Mouse (Mus musculus) limb, embryonic 15.5 days (tissue): ENCODE measurements around the gene Qrich2. TPM values are rescaled to one million over a fixed set of nuclear protein-coding genes. Genes with fewer than 3 reads are reported as not detected.

ENCODE experiments used
- ATAC-seq: fragments of 200-750 bp; cut with Nextera tagmentation; 2 replicates; pipeline ENCODE4 v1.8.0; 2017; ENCODE audit warnings: low read depth, moderate TSS enrichment; ENCODE audit not compliant: insufficient number of reproducible peaks, low FRiP score, low TSS enrichment
- H3K27ac ChIP-seq: fragments of 300-500 bp; sonication (generic); 2 replicates; pipeline ENCODE4 v1.5.1; 2015; ENCODE audit warnings: moderate library complexity, mild to moderate bottlenecking, inconsistent platforms
- H3K27me3 ChIP-seq: fragments of 300-500 bp; sonication (generic); 2 replicates; pipeline ENCODE4 v1.6.1; 2015; ENCODE audit warnings: inconsistent platforms
- H3K36me3 ChIP-seq: fragments of 300-500 bp; sonication (generic); 2 replicates; pipeline ENCODE4 v1.6.1; 2015; ENCODE audit warnings: inconsistent platforms
- H3K4me1 ChIP-seq: fragments of 300-500 bp; sonication (generic); 2 replicates; pipeline ENCODE4 v1.6.1; 2015; ENCODE audit warnings: inconsistent platforms
- H3K4me2 ChIP-seq: fragments of 300-500 bp; sonication (generic); 2 replicates; pipeline ENCODE4 v1.6.1; 2015; ENCODE audit warnings: mild to moderate bottlenecking, inconsistent platforms
- H3K4me3 ChIP-seq: fragments of 300-500 bp; sonication (generic); 2 replicates; pipeline ENCODE4 v1.5.1; 2015; ENCODE audit warnings: mild to moderate bottlenecking, inconsistent platforms
- H3K9ac ChIP-seq: fragments of 300-500 bp; sonication (generic); 2 replicates; pipeline ENCODE4 v1.6.1; 2015; ENCODE audit warnings: inconsistent platforms
- H3K9me3 ChIP-seq: fragments of 300-500 bp; sonication (generic); 2 replicates; pipeline ENCODE4 v1.6.1; 2016; ENCODE audit warnings: inconsistent platforms
- WGBS: fragments of 180-500 bp; shearing (Covaris S2); methylation state at CpG from one replicate; pipeline ENCODE4 v1.1.7; 2015; 5-methylcytosine and 5-hydroxymethylcytosine counted together
- polyA plus RNA-seq: library from polyadenylated mRNA; unstranded; fragments of >200 nt; fragmentation: Nextera tagmentation; extraction: Ambion mirVana; gene quantifications from 2 replicates; pipeline ENCODE4 v1.2.1, GENCODE M21; 2015

Gene Qrich2
- polyA plus RNA-seq, 1 experiment from 2014 or later = 0.15 TPM

DNA sequence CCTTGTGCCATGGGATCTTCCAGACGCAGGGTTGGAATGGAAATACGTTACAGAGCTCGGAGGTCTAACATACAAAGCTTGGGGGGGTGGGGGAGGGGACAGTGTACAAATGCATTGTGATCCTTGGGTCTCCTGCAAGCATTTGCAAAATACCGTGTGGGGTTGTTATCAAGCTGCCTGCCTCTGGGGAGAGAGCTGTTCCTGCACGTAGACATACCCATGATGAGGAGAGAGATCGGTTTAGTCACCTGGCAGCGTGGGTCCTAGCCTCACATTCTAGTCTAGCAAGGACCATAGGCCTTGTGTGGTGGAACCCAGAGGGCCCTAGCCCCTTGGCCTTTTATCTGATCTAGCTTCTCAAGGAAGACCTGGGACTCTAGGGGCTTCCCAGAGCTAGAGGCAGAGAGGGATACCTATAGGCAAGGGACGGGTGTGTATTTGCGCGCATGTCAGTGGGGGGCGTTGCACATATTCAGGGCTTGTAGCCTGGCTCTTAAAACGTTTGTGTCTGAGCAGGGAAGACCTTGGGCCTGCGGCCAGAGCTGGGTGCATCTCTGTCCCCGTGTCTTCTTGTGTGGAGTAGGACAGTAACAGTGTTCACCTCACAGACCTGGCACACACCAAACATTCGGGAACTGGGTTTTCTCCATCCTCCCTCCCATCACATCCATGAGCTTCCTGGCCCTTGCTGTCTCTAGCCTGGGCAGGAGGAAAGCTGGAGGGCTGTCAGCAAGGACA is 23.7 kb downstream of the Qrich2 start:
- WGBS = 75% methylated on average over 15 of the region's 15 CpGs

DNA sequence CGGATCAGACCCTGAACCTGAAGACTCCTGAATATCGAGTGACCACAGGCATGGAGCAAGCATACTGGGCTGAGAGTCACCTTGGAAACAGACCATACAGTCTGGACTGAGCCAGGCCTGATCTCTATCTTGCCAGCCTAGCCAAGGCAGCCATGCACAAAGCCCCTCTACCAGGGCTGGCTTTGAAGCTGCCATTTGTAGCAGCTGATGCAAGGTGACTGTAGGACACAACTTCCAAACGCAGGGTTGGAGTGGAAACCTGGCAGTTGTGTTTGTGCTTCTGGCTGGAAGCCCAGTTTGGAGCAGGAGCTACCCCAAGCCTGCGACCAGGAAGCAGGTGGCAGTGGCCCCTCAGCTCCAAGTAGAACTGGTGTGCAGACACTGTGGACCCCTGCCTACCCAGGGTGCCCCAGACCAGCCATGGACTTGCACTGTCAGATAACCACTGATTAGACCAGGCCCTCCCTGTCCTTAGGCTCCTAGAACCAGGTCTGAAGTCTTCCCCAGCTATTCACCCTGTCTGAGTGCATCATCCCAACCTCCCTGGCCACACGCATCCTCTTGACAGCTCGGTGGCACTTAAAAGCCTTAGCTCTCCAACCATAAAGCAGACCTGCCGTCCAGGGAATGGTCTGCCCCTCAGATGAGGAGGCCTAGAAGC is 25.5 kb downstream of the Qrich2 start:
- Histone ChIP-seq H3K36me3 (peaks cover 34% of the 10 kb centered on the region), H3K4me2 (no peak overlapping the region), H3K27me3 (no peaks in the 10 kb centered on the region), H3K9ac (no peak overlapping the region), H3K9me3 (no peaks in the 10 kb centered on the region), H3K4me1 (peaks cover 34% of the 10 kb centered on the region), H3K27ac (peak overlapping the region; percentile 28), H3K4me3 (no peak overlapping the region)
- 59% methylated on average over 7 of the region's 7 CpGs for WGBS
- no peak for ATAC-seq

More for the DNA sequence above, 23.7 kb downstream of the Qrich2 start:
- H3K9ac ChIP-seq = no peak overlapping the region
- no peak overlapping the region for H3K4me3 ChIP-seq
- no peak overlapping the region for H3K4me2 ChIP-seq
- no peak for ATAC-seq
- H3K9me3 ChIP-seq = no peaks in the 10 kb centered on the region
- no peak overlapping the region for H3K27ac ChIP-seq
- H3K36me3 ChIP-seq = peaks cover 17% of the 10 kb centered on the region
- H3K27me3 ChIP-seq = peaks cover 12% of the 10 kb centered on the region
- peaks cover 24% of the 10 kb centered on the region for H3K4me1 ChIP-seq

DNA sequence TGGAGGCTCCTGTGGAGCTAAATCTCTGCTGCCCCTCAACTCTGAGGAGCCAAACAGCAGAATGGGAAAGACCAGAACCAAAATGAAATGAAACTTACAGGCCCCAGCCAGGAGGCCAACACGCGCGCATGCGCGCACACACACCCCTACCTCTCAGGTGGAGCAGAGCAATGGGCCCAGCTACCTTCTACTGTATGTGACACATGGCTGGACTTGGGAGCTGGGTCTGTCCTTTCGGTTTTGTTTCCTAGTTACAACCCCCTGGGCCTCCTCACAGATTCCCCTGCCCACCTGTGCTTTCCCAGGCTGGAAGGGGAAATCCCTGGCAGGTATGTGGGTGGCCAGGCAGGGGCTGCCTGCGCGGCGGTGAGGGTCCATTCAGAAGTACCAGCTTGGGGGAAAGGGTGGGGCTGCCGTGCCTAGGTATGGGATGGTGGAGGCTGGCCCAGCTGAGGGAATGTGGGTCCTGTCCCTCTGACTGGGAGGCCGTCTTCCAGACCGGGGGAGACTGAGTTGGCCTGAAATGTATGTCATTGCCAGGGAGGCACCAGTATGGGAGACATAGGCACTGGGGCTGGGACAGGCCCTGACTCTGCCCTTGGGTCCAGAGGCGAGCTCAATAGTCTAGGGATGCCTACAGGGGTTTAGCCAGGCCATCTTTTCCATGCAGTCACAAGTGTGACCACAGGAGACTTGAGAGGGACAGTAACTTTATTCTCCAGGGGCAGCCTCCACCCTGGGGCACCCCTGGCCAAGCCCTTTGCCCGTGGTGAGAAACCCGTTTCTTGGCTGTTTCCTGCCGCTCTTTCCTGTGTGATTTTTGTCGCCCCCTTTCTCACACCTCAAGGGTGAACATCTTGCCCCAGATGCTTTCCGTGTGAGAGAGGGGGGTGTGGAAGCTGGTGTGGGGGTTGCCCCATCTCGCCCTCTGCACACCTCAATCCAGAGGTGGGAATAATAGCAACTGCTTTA is 26.5 kb downstream of the Qrich2 start:
- Histone ChIP-seq H3K4me3 (no peak overlapping the region), H3K4me2 (no peak overlapping the region), H3K9ac (0 out of 2 replicates have a peak overlapping the region, but pooled peaks have one; percentile 23), H3K27ac (peak overlapping the region; percentile 47; the same call in 1 of the 2 replicates), H3K4me1 (peaks cover 41% of the 10 kb centered on the region), H3K27me3 (no peaks in the 10 kb centered on the region), H3K36me3 (peaks cover 34% of the 10 kb centered on the region), H3K9me3 (no peaks in the 10 kb centered on the region)
- ATAC-seq = no peak
- WGBS = 74% methylated on average over 19 of the region's 19 CpGs

DNA sequence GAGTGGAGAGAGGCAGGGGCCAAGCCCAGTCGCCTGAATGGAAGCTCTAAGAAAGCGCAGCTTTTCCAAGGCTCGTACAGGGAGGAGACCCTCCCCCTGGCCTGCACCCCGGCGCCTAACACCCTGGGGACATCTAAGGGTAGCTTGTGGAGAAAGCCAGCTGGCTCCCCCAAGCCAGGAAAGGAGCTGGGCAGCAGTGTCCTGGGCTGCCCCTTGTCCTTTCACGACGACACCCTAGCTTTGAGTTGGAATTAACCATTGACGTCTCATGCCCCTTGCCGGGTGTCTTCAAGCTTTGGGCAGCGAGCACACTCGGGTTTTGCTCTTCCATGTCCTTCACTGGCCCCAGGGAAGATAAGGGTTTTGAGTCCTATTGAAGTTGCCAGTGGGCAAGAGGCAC is 28.5 kb downstream of the Qrich2 start:
- H3K9me3 ChIP-seq = no peaks in the 10 kb centered on the region
- H3K36me3 ChIP-seq = peaks cover 34% of the 10 kb centered on the region
- 81% methylated on average over 11 of the region's 11 CpGs for WGBS
- ATAC-seq = no peak
- H3K4me2 ChIP-seq = no peak overlapping the region
- no peaks in the 10 kb centered on the region for H3K27me3 ChIP-seq
- 0 out of 2 replicates have a peak overlapping the region, but pooled peaks have one; percentile 24 for H3K27ac ChIP-seq
- no peak overlapping the region for H3K9ac ChIP-seq
- H3K4me1 ChIP-seq = peaks cover 44% of the 10 kb centered on the region
- no peak overlapping the region for H3K4me3 ChIP-seq

DNA sequence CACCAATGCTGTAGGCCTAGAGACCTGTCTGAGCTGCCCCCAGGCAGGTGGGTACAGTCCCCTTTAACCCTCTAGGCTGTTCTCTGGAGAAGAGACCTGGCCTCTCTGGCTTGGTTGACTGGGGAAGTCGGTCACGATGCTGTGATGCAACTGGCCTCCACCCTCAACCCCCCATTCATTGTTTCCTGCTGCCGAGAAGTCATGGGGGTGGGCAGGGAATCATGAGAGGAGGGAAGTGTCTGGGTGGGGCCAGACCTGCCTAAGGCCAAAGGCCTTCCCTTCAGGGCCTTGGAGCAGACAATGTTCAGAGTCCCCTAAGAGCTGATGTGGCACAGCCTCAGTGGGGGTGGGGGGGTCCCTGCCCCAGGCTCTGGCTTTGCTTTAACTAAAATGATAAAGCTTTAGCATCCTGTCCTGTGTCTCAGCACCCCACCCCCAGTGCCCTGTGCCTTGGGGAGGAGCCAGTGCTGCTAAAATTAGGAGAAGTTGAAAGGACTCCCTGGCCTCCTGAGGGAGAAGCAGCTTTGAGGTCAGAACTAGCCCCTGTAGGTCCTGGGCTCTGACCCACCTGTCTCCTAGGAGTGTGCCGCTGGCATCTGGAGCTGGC is 29.2 kb downstream of the Qrich2 start:
- Histone ChIP-seq H3K9ac (no peak overlapping the region), H3K27ac (peak overlapping the region; percentile 27; the same call in 1 of the 2 replicates), H3K36me3 (peaks cover 34% of the 10 kb centered on the region), H3K4me1 (peaks cover 44% of the 10 kb centered on the region), H3K9me3 (no peaks in the 10 kb centered on the region), H3K4me3 (no peak overlapping the region), H3K4me2 (no peak overlapping the region), H3K27me3 (no peaks in the 10 kb centered on the region)
- 55% methylated on average over 4 of the region's 4 CpGs for WGBS
- ATAC-seq = no peak

DNA sequence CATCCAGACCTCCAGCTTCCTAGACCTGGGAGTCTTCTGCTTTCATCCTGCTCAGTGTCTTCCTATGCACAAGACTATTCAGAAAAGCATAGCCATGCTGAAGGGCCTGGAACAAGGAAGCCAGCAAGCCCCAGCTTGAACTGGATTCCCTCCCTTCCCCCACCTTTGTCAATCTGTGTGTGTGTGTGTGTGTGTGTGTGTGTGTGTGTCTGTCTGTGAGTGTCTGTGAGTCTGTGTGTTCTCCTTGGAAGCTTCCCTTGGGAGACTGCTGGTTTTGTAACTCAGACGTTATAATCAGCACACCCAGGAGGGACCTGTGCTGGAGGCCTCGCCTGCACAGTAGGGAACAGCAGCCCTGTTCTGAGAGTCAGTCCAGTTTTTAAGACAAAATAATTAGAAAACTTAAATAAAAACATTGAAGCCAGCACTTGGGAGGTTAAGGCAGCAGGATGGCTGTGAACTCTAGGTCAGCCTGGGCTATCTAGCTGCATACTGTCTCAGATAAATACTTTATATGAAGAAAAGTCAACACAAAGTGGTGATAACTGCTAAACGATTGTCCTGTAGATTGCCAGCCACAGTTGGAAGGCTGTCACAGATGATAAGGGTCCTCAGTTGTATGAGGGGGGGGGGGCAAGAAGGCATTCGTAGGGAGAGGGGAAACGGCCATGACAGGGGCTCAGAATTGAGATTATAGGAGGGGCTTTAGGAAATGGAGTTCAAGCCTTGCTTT is 29.9 kb downstream of the Qrich2 start:
- H3K4me1 ChIP-seq = peaks cover 46% of the 10 kb centered on the region
- 63% methylated on average over 5 of the region's 5 CpGs for WGBS
- H3K4me2 ChIP-seq = peak overlapping the region; percentile 60; the same call in 1 of the 2 replicates
- H3K9ac ChIP-seq = no peak overlapping the region
- H3K27me3 ChIP-seq = no peaks in the 10 kb centered on the region
- H3K36me3 ChIP-seq = peaks cover 34% of the 10 kb centered on the region
- no peaks in the 10 kb centered on the region for H3K9me3 ChIP-seq
- peak overlapping the region; percentile 13 for H3K4me3 ChIP-seq
- ATAC-seq = no peak
- peak overlapping the region; percentile 27; the same call in 1 of the 2 replicates for H3K27ac ChIP-seq

DNA sequence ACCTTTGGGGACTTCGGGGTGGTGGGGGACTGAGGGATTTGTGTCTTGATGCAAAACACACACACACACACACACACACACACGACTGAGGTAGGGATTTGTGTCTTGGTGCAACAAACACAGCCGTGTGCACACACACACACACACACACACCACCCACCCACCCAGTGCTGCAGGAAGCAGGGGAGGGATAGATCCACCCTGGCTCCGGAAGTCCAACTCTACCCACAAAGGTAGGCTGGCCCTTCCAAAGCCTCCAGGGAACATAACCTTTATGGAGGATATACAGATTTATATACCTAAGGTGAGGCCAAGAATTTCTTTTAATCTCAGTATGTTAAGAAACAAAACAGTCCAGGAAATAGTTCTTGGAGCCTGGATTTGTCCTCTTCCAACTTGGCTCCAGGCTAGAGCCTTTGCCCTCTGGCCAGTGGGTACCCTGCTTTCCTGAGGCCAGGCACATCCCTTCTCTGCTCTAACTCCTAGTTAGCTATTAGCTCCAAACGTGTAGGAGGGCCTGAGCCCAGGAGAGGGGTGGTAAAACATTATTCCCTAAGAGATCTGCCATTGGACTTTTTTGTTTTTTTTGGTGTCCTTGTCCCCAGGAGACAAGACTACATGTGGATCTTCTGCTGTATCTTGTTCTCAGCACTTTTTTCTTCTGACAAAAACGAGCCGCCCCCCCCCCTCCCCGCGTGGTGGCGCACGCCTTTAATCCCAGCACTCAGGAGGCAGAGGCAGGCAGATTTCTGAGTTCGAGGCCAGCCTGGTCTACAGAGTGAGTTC is 30.9 kb downstream of the Qrich2 start:
- Histone ChIP-seq H3K4me1 (peaks cover 41% of the 10 kb centered on the region), H3K9ac (peak overlapping the region; percentile 71), H3K4me3 (peak overlapping the region; percentile 77)

DNA sequence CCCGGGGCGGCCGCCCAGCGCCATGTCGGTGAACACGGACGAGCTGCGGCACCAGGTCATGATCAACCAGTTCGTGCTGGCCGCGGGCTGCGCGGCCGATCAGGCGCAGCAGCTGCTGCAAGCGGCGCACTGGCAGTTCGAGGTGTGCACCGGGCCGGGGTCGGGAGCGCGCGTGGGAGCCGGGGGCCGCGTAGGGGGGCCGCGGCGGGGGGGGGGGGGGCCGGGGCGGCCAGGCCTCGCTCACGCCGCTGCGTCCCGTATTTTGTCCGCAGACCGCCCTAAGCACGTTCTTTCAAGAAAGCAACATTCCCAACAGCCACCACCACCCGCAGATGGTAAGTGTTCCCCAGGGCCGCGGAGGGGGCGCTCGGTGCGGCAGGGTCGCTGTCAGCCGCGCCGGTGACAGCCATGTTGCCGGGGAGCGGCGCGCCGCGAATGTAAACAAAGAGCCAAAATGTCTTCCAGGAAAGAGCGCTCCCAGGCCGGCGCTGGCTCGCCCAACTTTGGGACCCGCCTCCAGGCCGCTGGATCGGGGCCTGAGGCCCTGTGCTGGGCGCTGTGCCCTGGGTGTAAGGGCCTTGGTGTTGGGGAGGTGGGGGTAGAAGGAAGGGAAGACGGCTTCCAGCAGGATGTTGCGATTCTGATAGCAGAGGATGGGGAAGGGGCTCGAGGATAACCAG is 31.6 kb downstream of the Qrich2 start:
- peak overlapping the region; percentile 77 for H3K4me3 ChIP-seq
- H3K36me3 ChIP-seq = peaks cover 28% of the 10 kb centered on the region
- H3K4me1 ChIP-seq = peaks cover 36% of the 10 kb centered on the region
- H3K4me2 ChIP-seq = peak overlapping the region; percentile 60
- ATAC-seq = peak; percentile 21; the same call in 1 of the 2 replicates
- H3K27ac ChIP-seq = peak overlapping the region; percentile 93
- WGBS = under 1% methylated on average over 35 of the region's 67 CpGs
- H3K27me3 ChIP-seq = no peaks in the 10 kb centered on the region
- peak overlapping the region; percentile 71 for H3K9ac ChIP-seq
- no peaks in the 10 kb centered on the region for H3K9me3 ChIP-seq

More for the DNA sequence above, 30.9 kb downstream of the Qrich2 start:
- ATAC-seq = no peak
- 44% methylated on average over 12 of the region's 12 CpGs for WGBS
- Histone ChIP-seq H3K27me3 (no peaks in the 10 kb centered on the region), H3K9me3 (no peaks in the 10 kb centered on the region), H3K27ac (peak overlapping the region; percentile 93), H3K36me3 (peaks cover 34% of the 10 kb centered on the region), H3K4me2 (peak overlapping the region; percentile 60)

DNA sequence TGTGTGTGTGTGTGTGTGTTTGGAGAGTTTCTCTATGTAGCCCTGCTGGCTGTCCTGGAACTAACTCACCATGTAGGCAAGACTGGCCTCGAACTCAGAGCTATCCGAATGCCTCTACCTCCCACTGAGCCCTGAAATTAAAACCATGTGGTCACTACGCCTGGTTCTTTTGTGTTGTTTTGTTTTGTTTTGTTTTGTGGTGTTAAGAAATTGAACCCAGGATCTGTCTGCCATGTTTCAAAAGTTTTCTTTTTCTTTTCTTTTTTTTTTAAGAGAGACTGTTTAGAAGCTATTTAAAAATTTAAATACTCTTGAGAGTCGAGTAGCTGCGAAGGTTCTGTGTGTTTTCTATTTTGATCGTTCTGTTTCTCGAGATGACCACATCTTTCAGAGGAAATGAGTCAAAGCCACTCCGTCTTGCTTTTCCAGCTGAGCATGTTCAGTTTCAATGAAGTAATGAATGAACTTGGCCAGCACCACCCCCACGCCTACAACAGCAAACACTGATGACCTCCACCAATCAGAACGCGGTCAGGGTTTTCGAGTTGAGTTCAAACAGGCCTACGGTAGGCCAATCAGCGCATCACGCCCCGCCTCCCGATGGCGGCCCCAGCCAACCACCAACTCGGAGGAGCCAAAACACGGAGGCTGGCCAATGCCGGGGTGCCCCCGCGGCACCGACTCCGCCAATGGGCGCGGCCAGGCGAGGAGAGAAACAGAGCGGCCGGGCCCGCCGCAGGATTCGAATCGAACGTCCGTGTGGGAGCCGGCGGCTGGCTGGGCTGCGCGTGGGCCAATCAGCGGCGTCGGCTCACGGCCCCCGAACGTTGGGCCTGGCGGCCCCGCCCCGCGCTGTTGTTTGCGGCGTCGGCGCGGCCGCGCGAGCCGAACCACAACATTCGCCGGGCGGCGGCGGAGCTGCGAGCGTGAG is 32.4 kb downstream of the Qrich2 start, which contains the start of gene Ubald2:
Gene Ubald2, plus strand, starts transcription at position 739 of the 931 bp plus-strand sequence.
- Histone ChIP-seq H3K9ac (peak within 1 kb of the TSS; percentile 71), H3K4me2 (peak within 1 kb of the TSS; percentile 60), H3K4me1 (peaks cover 36% of the 10 kb centered on the region), H3K4me3 (peak within 1 kb of the TSS; percentile 77), H3K27me3 (no peaks in the 10 kb centered on the region), H3K27ac (peak within 1 kb of the TSS; percentile 93), H3K9me3 (no peaks in the 10 kb centered on the region), H3K36me3 (peaks cover 21% of the 10 kb centered on the region)
- peak; percentile 97 for ATAC-seq
- under 1% methylated on average over 55 of the region's 66 CpGs for WGBS
